Mouse (Mus musculus): Measurements from ENCODE around the gene 2200002D01Rik. TPM values are rescaled to one million over a fixed set of nuclear protein-coding genes. Genes with fewer than 3 reads are reported as not detected.
A peak's percentile ranks its signal among the peaks of the same experiment; 100 is the strongest.
"Not testable (repeated sequence)": the region's sequence is repeated elsewhere in the genome, so short reads cannot be mapped to it uniquely, and the experiment has no call there.

2200002D01Rik gene
- polyA plus RNA-seq, 1 experiment from 2014 or later, result 1.7 TPM

GRCm38 (mm10) chr7:29230560-29230959 is 17.7 kb downstream of the 2200002D01Rik start:
- no peaks in the 10 kb centered on the region for H3K36me3 ChIP-seq
- no peak overlapping the region for H3K4me2 ChIP-seq
- WGBS, result 33% methylated on average over 3 of the region's 3 CpGs
- H3K27ac ChIP-seq (replicated peaks), result no peak overlapping the region
- no peak overlapping the region for H3K4me3 ChIP-seq
- H3K9me3 ChIP-seq, result no peaks in the 10 kb centered on the region
- H3K9ac ChIP-seq, result no peak overlapping the region
- peaks cover 47% of the 10 kb centered on the region for H3K27me3 ChIP-seq
- H3K4me1 ChIP-seq (replicated peaks), result peaks cover 10% of the 10 kb centered on the region
- no peak for ATAC-seq (ENCODE audit: low read depth)

GRCm38 (mm10) chr7:29228202-29228601 is 20.1 kb downstream of the 2200002D01Rik start:
- Histone ChIP-seq H3K27ac (replicated peaks) (no peak overlapping the region), H3K4me1 (replicated peaks) (peaks cover 19% of the 10 kb centered on the region), H3K4me2 (no peak overlapping the region), H3K9me3 (no peaks in the 10 kb centered on the region), H3K27me3 (peaks cover 38% of the 10 kb centered on the region), H3K9ac (no peak overlapping the region), H3K4me3 (no peak overlapping the region), H3K36me3 (no peaks in the 10 kb centered on the region)
- no peak for ATAC-seq (ENCODE audit: low read depth)
- 70% methylated on average over 4 of the region's 4 CpGs for WGBS

GRCm38 (mm10) chr7:29225520-29225919 is 22.7 kb downstream of the 2200002D01Rik start:
- H3K4me2 ChIP-seq, result peak overlapping the region; percentile 38; the same call in 1 of the 2 replicates
- peaks cover 11% of the 10 kb centered on the region for H3K27me3 ChIP-seq
- no peaks in the 10 kb centered on the region for H3K9me3 ChIP-seq
- no peak; the same call in 1 of the 2 replicates for ATAC-seq (ENCODE audit: low read depth)
- H3K36me3 ChIP-seq, result no peaks in the 10 kb centered on the region
- peaks cover 9% of the 10 kb centered on the region for H3K4me1 ChIP-seq (replicated peaks)
- WGBS, result 73% methylated on average over 13 of the region's 13 CpGs
- no peak overlapping the region for H3K4me3 ChIP-seq
- H3K27ac ChIP-seq (replicated peaks), result no peak overlapping the region
- peak overlapping the region; percentile 54; the same call in 1 of the 2 replicates for H3K9ac ChIP-seq

DNA sequence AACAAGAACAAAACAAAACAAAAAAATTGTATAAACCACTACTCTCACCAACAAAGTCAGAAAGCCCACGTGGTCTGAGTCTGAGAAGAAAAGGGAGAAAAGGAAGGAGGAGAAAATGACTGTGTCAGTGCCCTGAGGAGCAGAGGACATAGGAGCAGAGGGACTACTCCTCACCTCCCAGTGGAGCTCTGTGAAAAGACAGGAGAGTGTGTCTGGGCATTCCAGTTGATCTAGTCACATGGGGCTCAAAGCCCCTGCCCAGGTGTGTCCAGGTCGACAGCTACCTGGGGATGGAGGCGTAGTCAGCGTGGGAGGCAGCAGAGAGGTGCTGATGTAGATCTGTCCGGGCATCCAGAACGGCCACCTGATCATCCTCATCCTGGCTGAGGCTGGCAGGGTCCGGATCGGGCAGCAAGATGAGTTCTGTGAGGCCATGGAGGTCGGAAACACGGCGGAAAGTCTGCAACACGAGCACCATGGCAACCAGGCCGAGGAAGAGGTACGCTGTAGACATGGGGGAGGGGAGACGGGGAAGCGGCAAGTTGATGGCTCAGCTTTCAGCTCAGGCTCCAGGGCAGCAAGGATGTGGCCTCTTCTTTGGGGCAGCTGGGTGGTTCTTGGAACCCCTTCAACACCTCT is 23.4 kb downstream of the 2200002D01Rik start:
- ATAC-seq (ENCODE audit: low read depth), result peak; percentile 50; the same call in 1 of the 2 replicates
- peak overlapping the region; percentile 54 for H3K9ac ChIP-seq
- no peaks in the 10 kb centered on the region for H3K36me3 ChIP-seq
- H3K27me3 ChIP-seq, result peaks cover 5% of the 10 kb centered on the region
- H3K4me3 ChIP-seq, result no peak overlapping the region
- no peak overlapping the region for H3K27ac ChIP-seq (replicated peaks)
- WGBS, result 19% methylated on average over 16 of the region's 16 CpGs
- peaks cover 9% of the 10 kb centered on the region for H3K4me1 ChIP-seq (replicated peaks)
- H3K4me2 ChIP-seq, result peak overlapping the region; percentile 38
- H3K9me3 ChIP-seq, result no peaks in the 10 kb centered on the region; the same call in 1 of the 2 replicates

DNA sequence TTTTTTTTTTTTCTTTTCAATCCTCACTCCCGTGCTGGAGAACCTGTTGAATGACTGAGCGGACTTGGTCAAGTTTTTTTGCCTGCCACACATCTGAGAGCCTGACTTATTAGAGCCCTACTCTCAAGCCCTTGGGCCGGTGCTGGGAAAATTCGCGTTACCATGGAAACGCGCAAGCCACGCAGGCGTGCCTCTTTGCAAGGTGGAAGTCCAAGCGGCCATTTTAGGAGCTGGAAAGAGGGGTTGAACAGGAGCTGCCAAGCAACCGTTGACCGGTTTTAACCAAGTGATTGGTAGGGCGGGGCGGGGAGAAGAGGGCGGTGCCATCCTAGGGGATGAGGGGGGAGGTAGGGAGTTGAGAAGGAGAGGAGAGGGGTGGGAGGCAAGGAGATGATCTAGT is 33.4 kb downstream of the 2200002D01Rik start:
- Histone ChIP-seq H3K4me1 (replicated peaks) (peaks cover 24% of the 10 kb centered on the region), H3K36me3 (no peaks in the 10 kb centered on the region), H3K9ac (no peak overlapping the region), H3K27ac (replicated peaks) (no peak overlapping the region), H3K9me3 (no peaks in the 10 kb centered on the region; the same call in 1 of the 2 replicates), H3K27me3 (peaks cover 17% of the 10 kb centered on the region), H3K4me3 (no peak overlapping the region), H3K4me2 (no peak overlapping the region)
- no peak for ATAC-seq (ENCODE audit: low read depth)
- WGBS, result 42% methylated on average over 15 of the region's 15 CpGs

DNA sequence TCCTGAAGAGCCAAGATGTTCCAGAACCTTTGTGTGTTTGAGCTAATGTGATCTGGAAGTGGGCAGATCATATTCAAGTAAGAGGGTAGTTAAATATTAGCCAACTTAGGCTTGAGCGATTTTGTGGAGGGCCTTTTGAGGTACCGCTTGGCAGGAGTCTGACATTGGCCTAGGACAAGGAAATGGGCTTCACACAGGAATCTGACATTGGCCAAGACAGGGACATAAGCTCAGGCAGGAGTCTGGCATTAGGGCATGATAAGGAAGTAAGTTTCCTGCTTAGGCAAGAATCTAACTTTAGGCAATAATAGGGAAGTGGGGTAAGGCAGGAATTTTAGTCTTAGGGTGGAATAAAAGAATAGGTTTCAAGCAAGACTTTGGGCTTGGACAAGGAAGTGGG is 34.0 kb downstream of the 2200002D01Rik start:
- WGBS, result 63% methylated on average over 2 of the region's 2 CpGs

DNA sequence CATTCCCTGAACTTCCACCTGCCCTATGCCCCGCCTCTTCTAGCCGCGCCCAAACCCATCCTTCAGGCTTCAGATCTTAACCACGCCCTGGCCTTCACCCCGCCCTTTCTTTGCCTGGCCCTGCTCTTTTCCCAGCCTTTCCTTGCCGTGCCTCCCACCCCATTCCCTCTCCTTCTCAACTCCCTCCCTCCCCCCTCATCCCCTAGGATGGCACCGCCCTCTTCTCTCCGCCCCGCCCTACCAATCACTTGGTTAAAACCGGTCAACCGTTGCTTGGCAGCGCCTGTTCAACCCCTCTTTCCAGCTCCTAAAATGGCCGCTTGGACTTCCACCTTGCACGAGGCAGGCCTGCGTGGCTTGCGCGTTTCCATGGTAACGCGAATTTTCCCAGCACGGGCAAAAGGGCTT is 34.6 kb downstream of the 2200002D01Rik start, which contains the start of gene Catsperg1:
Gene Catsperg1 (minus strand): TSS at position 361 of the 408 bp plus-strand sequence.
- under 1% methylated on average over 20 of the region's 20 CpGs for WGBS
- Histone ChIP-seq H3K9me3 (no peaks in the 10 kb centered on the region), H3K4me3 (peak within 1 kb of the TSS; percentile 30), H3K36me3 (no peaks in the 10 kb centered on the region), H3K27ac (replicated peaks) (no peak within 1 kb of the TSS), H3K4me1 (replicated peaks) (peaks cover 24% of the 10 kb centered on the region), H3K27me3 (peaks cover 17% of the 10 kb centered on the region), H3K9ac (0 out of 2 replicates have a peak within 1 kb of the TSS, but pooled peaks have one; percentile 41), H3K4me2 (peak within 1 kb of the TSS; percentile 55)
- ATAC-seq (ENCODE audit: low read depth), result peak; percentile 76

More for the DNA sequence above, 34.0 kb downstream of the 2200002D01Rik start:
- H3K27ac ChIP-seq (replicated peaks), result no peak overlapping the region
- no peak overlapping the region for H3K4me3 ChIP-seq
- peak overlapping the region; percentile 55 for H3K4me2 ChIP-seq
- H3K9me3 ChIP-seq, result no peaks in the 10 kb centered on the region
- peaks cover 24% of the 10 kb centered on the region for H3K4me1 ChIP-seq (replicated peaks)
- no peaks in the 10 kb centered on the region for H3K36me3 ChIP-seq
- H3K9ac ChIP-seq, result no peak overlapping the region
- peaks cover 17% of the 10 kb centered on the region for H3K27me3 ChIP-seq
- no peak for ATAC-seq (ENCODE audit: low read depth)

GRCm38 (mm10) chr7:29212775-29213560 is 35.3 kb downstream of the 2200002D01Rik start:
- 13% methylated on average over 40 of the region's 40 CpGs for WGBS
- H3K27ac ChIP-seq (replicated peaks); H3K9me3 ChIP-seq; H3K36me3 ChIP-seq; ATAC-seq (ENCODE audit: low read depth): not testable (repeated sequence)
- H3K4me1 ChIP-seq (replicated peaks), result peaks cover 24% of the 10 kb centered on the region
- peaks cover 17% of the 10 kb centered on the region for H3K27me3 ChIP-seq
- H3K4me2 ChIP-seq, result peak overlapping the region; percentile 55
- peak overlapping the region; percentile 30 for H3K4me3 ChIP-seq
- 0 out of 2 replicates have a peak overlapping the region, but pooled peaks have one; percentile 41 for H3K9ac ChIP-seq

DNA sequence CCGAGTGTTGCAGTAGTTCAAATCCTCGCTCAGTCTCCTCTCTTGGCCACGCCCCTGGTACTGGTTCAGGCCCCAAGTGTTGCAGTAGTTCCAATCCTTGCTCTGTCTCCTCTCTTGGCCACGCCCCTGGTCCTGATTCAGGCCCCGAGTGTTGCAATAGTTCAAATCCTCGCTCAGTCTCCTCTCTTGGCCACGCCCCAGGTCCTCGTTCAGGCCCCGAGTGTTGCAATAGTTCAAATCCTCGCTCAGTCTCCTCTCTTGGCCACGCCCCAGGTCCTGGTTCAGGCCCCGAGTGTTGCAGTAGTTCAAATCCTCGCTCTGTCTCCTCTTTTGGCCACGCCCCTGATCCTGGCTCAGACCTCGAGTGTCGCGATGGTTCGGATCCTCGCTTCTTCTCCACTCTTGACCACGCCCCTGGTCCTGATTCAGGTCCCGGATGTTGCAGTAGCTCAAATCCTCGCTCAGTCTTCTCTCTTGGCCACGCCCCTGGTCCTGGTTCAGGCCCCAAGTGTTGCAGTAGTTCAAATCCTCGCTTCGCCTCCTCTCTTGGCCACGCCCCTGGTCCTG is 36.0 kb downstream of the 2200002D01Rik start:
- Histone ChIP-seq H3K36me3 (no peaks in the 10 kb centered on the region), H3K9ac (no peak overlapping the region), H3K9me3 (no peaks in the 10 kb centered on the region), H3K4me1 (replicated peaks) (peaks cover 24% of the 10 kb centered on the region), H3K4me3 (peak overlapping the region; percentile 34; the same call in 1 of the 2 replicates), H3K27me3 (peaks cover 17% of the 10 kb centered on the region), H3K4me2 (peak overlapping the region; percentile 55), H3K27ac (replicated peaks) (no peak overlapping the region)
- ATAC-seq (ENCODE audit: low read depth), result no peak
- WGBS, result 15% methylated on average over 26 of the region's 26 CpGs

GRCm38 (mm10) chr7:29211415-29212198 is 36.7 kb downstream of the 2200002D01Rik start:
- H3K9ac ChIP-seq, result peak overlapping the region; percentile 49

DNA sequence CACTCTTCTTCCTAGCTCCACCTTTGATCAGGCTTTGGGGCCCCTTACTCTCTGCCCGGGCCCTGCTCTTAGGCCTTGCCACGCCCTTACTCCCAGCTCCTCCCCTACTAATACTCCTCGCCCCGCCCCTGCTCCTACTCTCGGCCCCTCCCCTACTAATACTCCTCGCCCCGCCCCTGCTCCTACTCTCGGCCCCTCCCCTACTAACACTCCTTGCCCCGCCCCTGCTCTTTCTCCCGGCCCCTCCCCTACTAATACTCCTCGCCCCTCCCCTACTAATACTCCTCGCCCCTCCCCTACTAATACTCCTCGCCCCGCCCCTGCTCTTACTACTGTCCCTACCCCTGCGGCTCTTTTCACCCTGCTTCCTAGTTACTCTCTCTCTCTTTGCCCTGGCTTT is 37.3 kb downstream of the 2200002D01Rik start:
- Histone ChIP-seq H3K4me1 (replicated peaks) (peaks cover 24% of the 10 kb centered on the region), H3K4me2 (peak overlapping the region; percentile 55), H3K27me3 (peaks cover 17% of the 10 kb centered on the region), H3K4me3 (peak overlapping the region; percentile 34)
- H3K27ac ChIP-seq (replicated peaks); ATAC-seq (ENCODE audit: low read depth); H3K9ac ChIP-seq; H3K9me3 ChIP-seq; H3K36me3 ChIP-seq: not testable (repeated sequence)
- 27% methylated on average over 15 of the region's 15 CpGs for WGBS

More at GRCm38 (mm10) chr7:29211415-29212198, 36.7 kb downstream of the 2200002D01Rik start:
- H3K27me3 ChIP-seq, result peaks cover 17% of the 10 kb centered on the region
- WGBS, result 4% methylated on average over 34 of the region's 34 CpGs
- H3K4me3 ChIP-seq, result peak overlapping the region; percentile 34
- peaks cover 24% of the 10 kb centered on the region for H3K4me1 ChIP-seq (replicated peaks)
- H3K36me3 ChIP-seq, result no peaks in the 10 kb centered on the region
- peak overlapping the region; percentile 55 for H3K4me2 ChIP-seq
- H3K9me3 ChIP-seq, result no peaks in the 10 kb centered on the region
- no peak overlapping the region for H3K27ac ChIP-seq (replicated peaks)
- peak; percentile 30 for ATAC-seq (ENCODE audit: low read depth)

All from neural tube, embryonic 13.5 days (tissue).